Mouse (Mus musculus): Measurements from ENCODE around the gene Snx4. TPM values are rescaled to one million over a fixed set of nuclear protein-coding genes. Genes with fewer than 3 reads are reported as not detected.
A peak's percentile ranks its signal among the peaks of the same experiment; 100 is the strongest.
"Not testable (repeated sequence)": the region's sequence is repeated elsewhere in the genome, so short reads cannot be mapped to it uniquely, and the experiment has no call there.

Gene Snx4
- 89.3 and 95.9 TPM in 2 replicates for polyA plus RNA-seq (2015; fragmentation: Nextera tagmentation; extraction: Ambion mirVana)

GRCm38 (mm10) chr16:33251194-33252051 is at the start of gene Snx4:
Gene Snx4, plus strand, starts transcription at chr16:33251442.
- Histone ChIP-seq H3K36me3 (ENCODE audit: control insufficient read depth, insufficient read depth, low read length) (no peaks in the 10 kb centered on the region), H3K27ac (ENCODE audit: low read length) (peak within 1 kb of the TSS; percentile 87), H3K9me3 (ENCODE audit: control insufficient read depth, low read length) (no peaks in the 10 kb centered on the region), H3K4me1 (ENCODE audit: control insufficient read depth, insufficient read depth, low read length) (peaks cover 6% of the 10 kb centered on the region), H3K27me3 (replicated peaks; ENCODE audit: control insufficient read depth, insufficient read depth, low read length) (no peaks in the 10 kb centered on the region), H3K4me3 (ENCODE audit: low read length) (peak within 1 kb of the TSS; percentile 93), H3K4me2 (ENCODE audit: low read depth, low read length) (peak within 1 kb of the TSS; percentile 53), H3K9ac (ENCODE audit: low read depth, low read length) (peak within 1 kb of the TSS; percentile 95)
- under 1% methylated on average over 72 of the region's 72 CpGs for WGBS
- peak; percentile 96 for ATAC-seq

- ATAC-seq, result no peak
- no peak overlapping the region for H3K4me3 ChIP-seq (ENCODE audit: low read length)
- H3K4me1 ChIP-seq (ENCODE audit: control insufficient read depth, insufficient read depth, low read length), result no peaks in the 10 kb centered on the region
- H3K4me2 ChIP-seq (ENCODE audit: low read depth, low read length), result no peak overlapping the region
- no peaks in the 10 kb centered on the region for H3K27me3 ChIP-seq (replicated peaks; ENCODE audit: control insufficient read depth, insufficient read depth, low read length)
- H3K36me3 ChIP-seq (ENCODE audit: control insufficient read depth, insufficient read depth, low read length), result peaks cover 14% of the 10 kb centered on the region
- H3K9me3 ChIP-seq (ENCODE audit: control insufficient read depth, low read length), result no peaks in the 10 kb centered on the region
- H3K27ac ChIP-seq (ENCODE audit: low read length), result no peak overlapping the region
- no peak overlapping the region for H3K9ac ChIP-seq (ENCODE audit: low read depth, low read length)
- 82% methylated on average over 2 of the region's 2 CpGs for WGBS
These were observed 40.4 kb upstream of the Snx4 start for GRCm38 (mm10) chr16:33210812-33211211.

- no peak for ATAC-seq
- no peaks in the 10 kb centered on the region for H3K27me3 ChIP-seq (replicated peaks; ENCODE audit: control insufficient read depth, insufficient read depth, low read length)
- H3K9me3 ChIP-seq (ENCODE audit: control insufficient read depth, low read length), result no peaks in the 10 kb centered on the region
- H3K36me3 ChIP-seq (ENCODE audit: control insufficient read depth, insufficient read depth, low read length), result peaks cover 7% of the 10 kb centered on the region
- 77% methylated on average over 9 of the region's 9 CpGs for WGBS
- H3K4me3 ChIP-seq (ENCODE audit: low read length), result no peak overlapping the region
- H3K4me1 ChIP-seq (ENCODE audit: control insufficient read depth, insufficient read depth, low read length), result no peaks in the 10 kb centered on the region
- H3K9ac ChIP-seq (ENCODE audit: low read depth, low read length), result no peak overlapping the region
- H3K27ac ChIP-seq (ENCODE audit: low read length), result no peak overlapping the region
- H3K4me2 ChIP-seq (ENCODE audit: low read depth, low read length), result no peak overlapping the region
These were observed 34.8 kb upstream of the Snx4 start for GRCm38 (mm10) chr16:33216313-33217003.

- H3K36me3 ChIP-seq (ENCODE audit: control insufficient read depth, insufficient read depth, low read length); H3K9ac ChIP-seq (ENCODE audit: low read depth, low read length); H3K4me1 ChIP-seq (ENCODE audit: control insufficient read depth, insufficient read depth, low read length); H3K4me2 ChIP-seq (ENCODE audit: low read depth, low read length); H3K9me3 ChIP-seq (ENCODE audit: control insufficient read depth, low read length); H3K27me3 ChIP-seq (replicated peaks; ENCODE audit: control insufficient read depth, insufficient read depth, low read length); H3K4me3 ChIP-seq (ENCODE audit: low read length): not testable (repeated sequence)
- peak; percentile 53 for ATAC-seq
- 50% methylated on average over 3 of the region's 3 CpGs for WGBS
- H3K27ac ChIP-seq (ENCODE audit: low read length), result 0 out of 2 replicates have a peak overlapping the region, but pooled peaks have one; percentile 37
These were observed 33.6 kb upstream of the Snx4 start for GRCm38 (mm10) chr16:33217553-33218085.

GRCm38 (mm10) chr16:33222482-33222881 is 28.8 kb upstream of the Snx4 start:
- peaks cover 11% of the 10 kb centered on the region for H3K36me3 ChIP-seq (ENCODE audit: control insufficient read depth, insufficient read depth, low read length)
- no peak overlapping the region for H3K27ac ChIP-seq (ENCODE audit: low read length)
- no peaks in the 10 kb centered on the region for H3K27me3 ChIP-seq (replicated peaks; ENCODE audit: control insufficient read depth, insufficient read depth, low read length)
- H3K4me1 ChIP-seq (ENCODE audit: control insufficient read depth, insufficient read depth, low read length), result no peaks in the 10 kb centered on the region
- WGBS, result 91% methylated on average over 3 of the region's 3 CpGs
- no peak overlapping the region for H3K9ac ChIP-seq (ENCODE audit: low read depth, low read length)
- no peaks in the 10 kb centered on the region for H3K9me3 ChIP-seq (ENCODE audit: control insufficient read depth, low read length)
- no peak overlapping the region for H3K4me3 ChIP-seq (ENCODE audit: low read length)
- no peak overlapping the region for H3K4me2 ChIP-seq (ENCODE audit: low read depth, low read length)
- ATAC-seq, result no peak

- Histone ChIP-seq H3K9me3 (ENCODE audit: control insufficient read depth, low read length) (no peaks in the 10 kb centered on the region), H3K36me3 (ENCODE audit: control insufficient read depth, insufficient read depth, low read length) (peaks cover 11% of the 10 kb centered on the region), H3K27ac (ENCODE audit: low read length) (no peak overlapping the region), H3K27me3 (replicated peaks; ENCODE audit: control insufficient read depth, insufficient read depth, low read length) (no peaks in the 10 kb centered on the region), H3K4me1 (ENCODE audit: control insufficient read depth, insufficient read depth, low read length) (no peaks in the 10 kb centered on the region), H3K4me2 (ENCODE audit: low read depth, low read length) (no peak overlapping the region), H3K9ac (ENCODE audit: low read depth, low read length) (no peak overlapping the region), H3K4me3 (ENCODE audit: low read length) (no peak overlapping the region)
- 86% methylated on average over 5 of the region's 5 CpGs for WGBS
- no peak for ATAC-seq
These were observed 26.9 kb upstream of the Snx4 start for GRCm38 (mm10) chr16:33224381-33224780.

GRCm38 (mm10) chr16:33234128-33234527 is 17.1 kb upstream of the Snx4 start:
- no peak overlapping the region for H3K27ac ChIP-seq (ENCODE audit: low read length)
- WGBS, result 86% methylated on average over 12 of the region's 12 CpGs

GRCm38 (mm10) chr16:33236151-33236550 is 15.1 kb upstream of the Snx4 start:
- 71% methylated on average over 6 of the region's 6 CpGs for WGBS
- Histone ChIP-seq H3K4me3 (ENCODE audit: low read length) (no peak overlapping the region), H3K27ac (ENCODE audit: low read length) (no peak overlapping the region), H3K9me3 (ENCODE audit: control insufficient read depth, low read length) (no peaks in the 10 kb centered on the region), H3K4me2 (ENCODE audit: low read depth, low read length) (no peak overlapping the region), H3K9ac (ENCODE audit: low read depth, low read length) (no peak overlapping the region), H3K27me3 (replicated peaks; ENCODE audit: control insufficient read depth, insufficient read depth, low read length) (no peaks in the 10 kb centered on the region), H3K4me1 (ENCODE audit: control insufficient read depth, insufficient read depth, low read length) (no peaks in the 10 kb centered on the region), H3K36me3 (ENCODE audit: control insufficient read depth, insufficient read depth, low read length) (no peaks in the 10 kb centered on the region)
- no peak for ATAC-seq

More at GRCm38 (mm10) chr16:33234128-33234527, 17.1 kb upstream of the Snx4 start:
- 0 out of 2 replicates have a peak, but pooled peaks cover 2% of the 10 kb centered on the region for H3K36me3 ChIP-seq (ENCODE audit: control insufficient read depth, insufficient read depth, low read length)
- no peak overlapping the region for H3K4me3 ChIP-seq (ENCODE audit: low read length)
- no peaks in the 10 kb centered on the region for H3K9me3 ChIP-seq (ENCODE audit: control insufficient read depth, low read length)
- H3K4me2 ChIP-seq (ENCODE audit: low read depth, low read length), result no peak overlapping the region
- H3K27me3 ChIP-seq (replicated peaks; ENCODE audit: control insufficient read depth, insufficient read depth, low read length), result no peaks in the 10 kb centered on the region
- H3K9ac ChIP-seq (ENCODE audit: low read depth, low read length), result no peak overlapping the region
- no peak for ATAC-seq
- no peaks in the 10 kb centered on the region for H3K4me1 ChIP-seq (ENCODE audit: control insufficient read depth, insufficient read depth, low read length)

GRCm38 (mm10) chr16:33239305-33239704 is 11.9 kb upstream of the Snx4 start:
- no peak for ATAC-seq
- Histone ChIP-seq H3K4me3 (ENCODE audit: low read length) (no peak overlapping the region), H3K27ac (ENCODE audit: low read length) (no peak overlapping the region), H3K4me2 (ENCODE audit: low read depth, low read length) (no peak overlapping the region), H3K9me3 (ENCODE audit: control insufficient read depth, low read length) (no peaks in the 10 kb centered on the region), H3K36me3 (ENCODE audit: control insufficient read depth, insufficient read depth, low read length) (peaks cover 1% of the 10 kb centered on the region; the same call in 1 of the 2 replicates), H3K4me1 (ENCODE audit: control insufficient read depth, insufficient read depth, low read length) (no peaks in the 10 kb centered on the region), H3K9ac (ENCODE audit: low read depth, low read length) (no peak overlapping the region), H3K27me3 (replicated peaks; ENCODE audit: control insufficient read depth, insufficient read depth, low read length) (no peaks in the 10 kb centered on the region)
- WGBS, result 85% methylated on average over 2 of the region's 2 CpGs

All from intestine, embryonic 16.5 days (tissue).